Mouse (Mus musculus): ENCODE measurements around the gene Vmn1r196. TPM values are rescaled to one million over a fixed set of nuclear protein-coding genes. Genes with fewer than 3 reads are reported as not detected.

Gene Vmn1r196
- total RNA-seq (2023), result not detected in 4 replicates

DNA sequence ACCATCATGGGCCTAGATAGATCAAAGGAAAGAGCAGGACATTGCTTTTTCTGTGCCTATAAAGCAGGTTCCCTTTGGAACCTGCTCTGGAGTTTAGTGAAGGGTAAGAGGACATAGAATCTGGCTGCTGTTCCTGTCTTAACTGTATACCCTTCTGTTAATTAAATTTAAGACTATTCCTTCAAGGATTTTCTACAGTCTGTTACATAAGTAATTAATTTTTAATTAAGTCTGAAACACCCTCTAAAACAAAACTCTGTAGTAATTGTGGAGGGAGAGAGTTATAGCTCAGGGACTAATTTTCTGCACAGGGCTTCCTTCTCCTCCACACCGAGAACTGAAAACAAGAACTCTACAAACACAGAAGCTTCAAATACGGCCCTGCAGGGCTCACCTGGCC is at the start of gene Vmn1r196:
Vmn1r196 (plus strand) TSS at position 301 of the 400 bp plus-strand sequence.

DNA sequence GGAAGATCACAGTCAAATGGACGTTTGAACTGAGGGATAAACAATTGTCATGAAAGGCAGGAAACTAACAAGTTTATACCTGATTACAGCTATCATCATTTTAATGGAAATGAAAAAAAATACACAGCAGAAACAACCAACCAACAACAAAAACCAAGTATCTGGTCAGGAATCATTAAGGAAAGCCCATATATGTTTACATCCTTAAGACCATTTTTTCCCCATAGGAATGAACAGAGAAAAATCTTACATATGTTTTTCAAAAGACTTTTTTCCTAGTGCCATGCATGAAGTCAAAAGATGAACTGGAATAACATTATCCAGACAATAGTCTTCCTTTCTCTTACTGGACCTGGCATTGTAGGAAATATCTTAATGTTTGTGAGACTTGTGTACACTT is 45.8 kb upstream of the Vmn1r196 start, which contains the start of gene Vmn1r194:
Vmn1r194 (plus strand) TSS at position 301 of the 400 bp plus-strand sequence.

DNA sequence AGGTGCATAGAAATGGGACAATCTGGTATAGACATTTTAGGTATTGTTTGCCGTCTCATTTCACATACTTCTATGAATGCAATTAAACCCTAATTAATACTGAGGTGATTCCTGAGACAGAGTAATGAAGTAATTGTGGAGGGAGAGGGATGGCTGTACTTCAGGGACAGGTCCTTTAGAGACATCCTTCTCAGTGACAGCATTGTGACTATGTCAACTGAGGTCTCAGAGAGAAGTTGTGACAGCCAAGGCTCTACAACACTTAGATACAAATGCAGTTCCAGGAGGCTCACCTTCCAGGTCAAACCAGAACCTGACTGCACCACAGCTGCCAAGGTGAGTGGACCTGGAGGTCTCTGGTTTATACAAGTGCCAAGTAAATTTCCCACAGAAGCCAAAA is 19.5 kb upstream of the Vmn1r196 start, which contains the start of gene Vmn1r195:
Vmn1r195 (plus strand) TSS at position 301 of the 400 bp plus-strand sequence.

DNA sequence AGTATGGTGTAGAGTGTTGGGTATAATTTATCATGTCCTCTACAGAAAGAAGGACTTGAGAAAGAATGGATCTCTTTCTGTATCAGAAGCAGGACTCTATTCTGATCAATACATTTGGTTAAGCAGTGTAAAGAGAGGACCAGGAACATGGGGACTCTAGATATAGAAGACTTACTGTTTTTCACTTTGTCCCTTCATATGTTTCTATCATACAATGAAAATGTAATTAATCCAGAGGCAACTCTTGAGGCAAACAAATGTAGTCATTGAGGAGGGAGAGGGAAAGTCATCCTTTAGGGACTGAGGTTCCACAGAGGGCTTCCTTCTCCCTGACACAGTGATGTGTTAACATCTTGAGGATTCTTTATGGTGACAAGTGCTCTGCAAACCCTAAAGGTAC is 34.6 kb downstream of the Vmn1r196 start, which contains the start of gene Vmn1r197:
Vmn1r197 (plus strand) TSS at position 301 of the 400 bp plus-strand sequence.

Other genes starting within 250 kb of the Vmn1r196 start
- 97.8 to 119 TPM (median 108 TPM) in 4 replicates for gene Hist1h4i, start 248.6 kb upstream of the Vmn1r196 start, total RNA-seq (2023)
- gene Hist1h2ag, start 247.0 kb upstream of the Vmn1r196 start, total RNA-seq (2023), result 63.9 to 101 TPM (median 83.8 TPM) in 4 replicates
- 47.6 to 80.0 TPM (median 65.2 TPM) in 4 replicates for gene Hist1h2bj, start 246.7 kb upstream of the Vmn1r196 start, total RNA-seq (2023)
- gene Vmn1r188, start 205.5 kb upstream of the Vmn1r196 start, total RNA-seq (2023), result not detected in 4 replicates
- not detected in 4 replicates for gene Vmn1r189, start 184.1 kb upstream of the Vmn1r196 start, total RNA-seq (2023)
- gene Vmn1r191, start 106.0 kb upstream of the Vmn1r196 start, total RNA-seq (2023), result not detected in 4 replicates
- not detected in 4 replicates for gene Vmn1r192, start 98.8 kb upstream of the Vmn1r196 start, total RNA-seq (2023)
- gene Vmn1r193, start 66.8 kb upstream of the Vmn1r196 start, total RNA-seq (2023), result not detected in 4 replicates
- not detected in 4 replicates for gene Vmn1r194, start 45.7 kb upstream of the Vmn1r196 start, total RNA-seq (2023)
- not detected in 4 replicates for gene Vmn1r195, start 19.4 kb upstream of the Vmn1r196 start, total RNA-seq (2023)
- gene Vmn1r197, start 34.7 kb downstream of the Vmn1r196 start, total RNA-seq (2023), result not detected in 4 replicates
- not detected in 4 replicates for gene Vmn1r198, start 60.4 kb downstream of the Vmn1r196 start, total RNA-seq (2023)
- gene Vmn1r199, start 89.9 kb downstream of the Vmn1r196 start, total RNA-seq (2023), result not detected in 4 replicates
- not detected in 4 replicates for gene Vmn1r200, start 100.5 kb downstream of the Vmn1r196 start, total RNA-seq (2023)
- gene Vmn1r201, start 182.0 kb downstream of the Vmn1r196 start, total RNA-seq (2023), result not detected in 4 replicates
- gene Vmn1r202, start 215.5 kb downstream of the Vmn1r196 start, total RNA-seq (2023), result 0.09 TPM in 1 of 4 replicates, not detected in the others
- gene Vmn1r203, start 228.2 kb downstream of the Vmn1r196 start, total RNA-seq (2023), result not detected in 4 replicates